Mouse (Mus musculus) adrenal gland, adult 8-10 months (tissue): Measurements from ENCODE around the gene Vps35l. TPM values are rescaled to one million over a fixed set of nuclear protein-coding genes. Genes with fewer than 3 reads are reported as not detected.
A peak's percentile ranks its signal among the peaks of the same experiment; 100 is the strongest.

Experiments
- DNase-seq: peaks from one replicate; pipeline ENCODE4 v3.0.0; 2022
- total RNA-seq, 4 experiments: library from RNA; stranded (reverse); gene quantifications; 2 replicates each; pipeline ENCODE4 v1.2.4; 2022

The Vps35l gene
- total RNA-seq, 4 experiments from 2014 or later, result 64.7 to 73.0 (median 70.2) TPM

DNA sequence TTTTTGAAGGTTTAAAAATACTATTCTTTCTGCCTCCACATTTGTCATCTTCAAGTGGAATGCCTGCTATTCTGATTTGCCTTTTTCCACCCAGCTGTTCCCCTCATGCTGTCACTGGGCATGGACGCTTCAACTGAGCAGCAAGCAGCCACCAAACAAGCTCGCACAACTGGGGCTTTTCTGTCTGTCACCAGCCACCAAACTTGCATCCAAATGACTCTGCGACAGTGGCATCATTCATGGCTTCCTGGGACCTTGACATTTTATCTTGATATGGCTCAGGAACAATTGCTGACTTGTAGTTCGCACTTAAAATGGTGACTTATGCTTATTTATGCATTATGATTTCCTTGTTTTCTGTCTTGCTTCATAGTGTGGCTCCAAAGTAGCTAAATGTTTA is 144.9 kb downstream of the Vps35l start:
- peak; percentile 30 for DNase-seq

DNA sequence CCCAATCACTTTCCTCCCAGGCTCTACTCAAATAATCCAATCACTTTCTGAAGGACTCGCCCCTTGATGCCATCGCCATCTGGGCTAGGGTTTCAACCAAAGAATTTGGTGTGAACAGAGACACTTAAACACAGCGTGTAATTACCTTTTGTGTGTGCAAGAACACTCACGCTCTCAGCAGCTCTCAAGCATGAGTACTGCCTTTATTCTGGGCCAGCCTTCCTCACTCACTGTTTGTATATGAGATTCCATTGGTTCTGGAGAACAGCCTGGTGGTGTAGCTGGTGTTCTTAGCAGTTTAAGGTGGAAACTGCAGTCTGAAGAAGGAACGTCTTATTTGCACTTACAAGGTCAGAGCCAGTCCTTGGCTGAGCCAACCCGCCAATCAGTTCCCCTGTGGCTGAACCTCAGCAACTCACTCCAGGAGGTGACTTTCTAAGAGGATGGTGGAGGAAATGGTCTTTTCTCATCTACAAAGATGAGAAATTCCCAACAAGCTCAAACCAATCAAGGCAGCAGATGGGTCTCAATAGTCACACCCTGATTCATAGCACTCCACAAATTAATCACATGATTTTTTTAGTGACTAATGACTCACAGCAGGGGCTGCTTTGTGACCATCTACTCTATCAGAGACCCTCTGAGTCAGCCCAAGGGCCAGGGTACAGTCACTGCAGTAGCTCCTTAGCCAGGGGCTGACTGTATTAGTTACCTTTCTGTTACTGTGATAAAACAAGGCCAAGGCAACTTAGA is 147.5 kb downstream of the Vps35l start:
- DNase-seq, result no peak

- no peak for DNase-seq
Observed at GRCm38 (mm10) chr7:118889046-118889680, 149.1 kb downstream of the Vps35l start.

Other genes with a start within 250 kb of the Vps35l start
- gene Itpripl2, start 248.3 kb upstream of the Vps35l start, total RNA-seq, result 10 to 100 TPM; 13.9 to 20.3 (median 17.1) TPM
- 10 to 100 TPM; 32.3 to 45.2 (median 36.3) TPM for gene Coq7, start 206.9 kb upstream of the Vps35l start, total RNA-seq
- gene Tmc7, start 155.5 kb upstream of the Vps35l start, total RNA-seq, result under 1 TPM; 0.29 to 0.73 (median 0.33) TPM
- gene Tmc5, start 142.9 kb upstream of the Vps35l start, total RNA-seq, result under 1 TPM in 1 of 4 experiments, not detected in 3; 0.13 TPM
- 100 to 1,000 TPM in 3 of 4 experiments, 10 to 100 TPM in 1; 91.0 to 121 (median 113) TPM for gene Gde1, start 34.4 kb upstream of the Vps35l start, total RNA-seq
- gene Ccp110, start 27.7 kb upstream of the Vps35l start, total RNA-seq, result 10 to 100 TPM in 2 of 4 experiments, 1 to 10 TPM in 2; 6.3 to 11.2 (median 8.3) TPM
- gene Iqck, start 115.5 kb downstream of the Vps35l start, total RNA-seq, result 10 to 100 TPM; 13.0 to 35.4 (median 24.5) TPM
- 10 to 100 TPM; 37.9 to 71.5 (median 56.6) TPM for gene Knop1, start 116.0 kb downstream of the Vps35l start, total RNA-seq